Mouse (Mus musculus) bone marrow macrophage, adult 2 months (primary cell): ENCODE data around the gene Prune1.

ENCODE experiments used
- CTCF ChIP-seq: IDR thresholded peaks from 2 replicates; pipeline ENCODE4 v1.5.1; 2012; ENCODE audit warnings: low read depth, mild to moderate bottlenecking, low read length, moderate library complexity
- POLR2A ChIP-seq: IDR thresholded peaks from 2 replicates; pipeline ENCODE4 v1.6.1; 2012; ENCODE audit warnings: mild to moderate bottlenecking, low read depth, low read length, borderline replicate concordance

GRCm38 (mm10) chr3:95284501-95285281 is 2.8 kb upstream of the Prune1 start:
- TF ChIP-seq CTCF (no peak), POLR2A (no peak)
